Mouse (Mus musculus) heart, postnatal 0 days (tissue): ENCODE measurements around the gene Fam161a.

Source experiments
- CTCF ChIP-seq: IDR thresholded peaks from 2 replicates; pipeline ENCODE4 v1.5.1; 2016; ENCODE audit warnings: antibody characterized with exemption, control low read depth, low read depth
- EP300 ChIP-seq: IDR thresholded peaks from 2 replicates; pipeline ENCODE4 v1.6.1; 2016; ENCODE audit warnings: antibody characterized with exemption, low read depth

- TF ChIP-seq CTCF, result no peak
- no peak for TF ChIP-seq EP300
Observed at GRCm38 (mm10) chr11:22981041-22981440, 26.3 kb upstream of the Fam161a start.
